Mouse (Mus musculus) heart, adult 9 months (tissue): ENCODE measurements at regions not wholly inside any gene's neighbourhood (a gene's known extent, or its start where the extent isn't known, plus 50 kb on each side); places are given as distances from the start of the nearest gene placed in this dataset.

Experiments
- DNase-seq, 2 experiments: peaks; one replicate each; pipeline ENCODE4 v3.0.0; 2022; ENCODE audit warnings: low spot score in 2 of 2

DNA sequence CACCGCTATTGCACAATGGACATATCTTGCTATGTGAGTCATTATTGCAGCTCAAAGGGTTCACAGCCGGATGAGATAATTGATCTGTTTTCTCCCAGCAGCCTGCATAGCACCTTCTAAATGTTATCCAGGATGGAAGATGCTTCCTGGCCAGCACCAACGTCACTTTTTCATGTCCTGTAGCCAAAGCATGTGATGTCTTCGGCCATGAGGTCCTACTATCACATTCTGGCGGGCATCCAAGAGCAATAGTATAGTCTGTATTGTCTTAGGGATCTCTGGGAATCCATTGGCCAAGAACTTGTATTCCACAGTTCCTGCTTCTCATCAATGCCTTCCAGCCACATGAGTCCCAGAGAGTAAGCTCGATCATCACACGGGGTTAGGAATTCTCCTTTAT, 70.6 kb downstream of the Npy start:
- no peak for DNase-seq

DNA sequence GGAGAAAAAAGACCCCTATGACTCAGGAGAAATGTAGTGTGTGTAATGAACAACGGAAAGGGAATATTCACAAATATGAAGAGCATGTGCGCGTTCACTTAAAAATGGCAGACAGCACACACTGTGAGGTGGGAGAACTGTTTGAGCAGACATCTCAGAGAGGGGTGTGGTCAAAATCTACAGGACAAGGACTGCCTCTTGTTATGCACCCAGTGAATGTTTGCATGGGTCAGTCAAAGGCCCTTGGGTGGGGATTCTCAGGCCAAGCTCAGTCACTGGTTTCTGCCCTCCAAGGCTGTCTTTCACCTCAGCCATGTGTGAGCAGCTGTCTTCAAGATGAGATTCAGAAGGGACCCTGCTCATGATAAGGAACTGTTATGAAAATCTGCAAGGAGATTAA, 76.6 kb downstream of the Npy start:
- DNase-seq = no peak

DNA sequence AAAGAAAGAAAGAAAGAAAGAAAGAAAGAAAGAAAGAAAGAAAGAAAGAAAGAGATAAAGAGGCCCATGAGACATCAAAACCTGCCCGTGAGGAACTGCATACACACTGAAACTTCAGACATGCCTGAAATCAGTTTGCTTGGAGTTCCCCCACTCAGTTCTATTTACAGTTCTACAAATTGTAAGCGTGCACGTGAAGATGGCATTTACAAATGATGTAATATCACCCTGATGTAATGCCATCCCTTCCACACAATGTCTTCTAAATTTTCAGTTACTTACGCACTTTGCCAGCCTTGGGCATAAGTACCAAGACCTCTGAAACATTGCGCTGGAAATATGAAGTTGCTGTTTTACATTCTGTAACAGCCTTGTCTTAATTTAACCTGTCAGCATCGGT, 79.0 kb downstream of the Npy start:
- DNase-seq = no peak

DNA sequence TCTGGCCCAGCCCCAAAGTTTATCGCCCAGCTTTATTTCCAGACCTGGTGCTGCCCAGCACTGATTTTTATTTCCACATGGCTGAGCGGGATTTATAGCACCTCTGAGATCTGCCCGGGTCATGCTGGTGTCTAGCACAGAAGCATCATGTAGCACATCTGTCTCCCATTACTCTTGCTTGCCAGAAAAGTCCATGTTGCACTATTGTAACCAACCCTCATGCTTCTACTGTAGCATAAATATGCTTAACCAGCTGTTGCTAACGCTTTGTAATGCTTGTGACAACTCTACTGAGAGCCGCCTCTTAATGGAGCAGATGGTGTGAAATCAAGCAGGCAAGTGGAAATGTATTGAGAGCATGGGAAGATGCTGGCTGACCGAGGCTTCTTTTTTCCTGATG, 81.5 kb downstream of the Npy start:
- no peak for DNase-seq

DNA sequence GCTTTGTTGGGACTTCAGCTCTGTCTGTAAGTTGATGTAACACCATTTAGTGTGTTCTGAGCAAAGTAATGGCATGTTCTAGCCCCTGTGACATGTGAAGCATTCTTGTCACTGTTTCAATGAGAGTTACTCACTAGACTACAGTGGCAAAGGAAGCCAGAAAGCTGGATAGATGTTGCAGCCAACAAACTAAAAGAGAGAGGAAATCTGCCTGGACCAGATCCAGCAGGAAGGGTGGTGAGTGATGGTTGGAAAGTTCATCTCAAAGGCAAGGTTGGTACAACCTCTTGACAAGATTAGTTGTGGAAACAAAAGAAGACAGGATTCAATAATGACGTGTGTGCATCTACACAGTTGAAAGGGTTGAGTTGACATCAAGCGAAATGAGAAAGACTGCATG, 83.9 kb downstream of the Npy start:
- no peak for DNase-seq

DNA sequence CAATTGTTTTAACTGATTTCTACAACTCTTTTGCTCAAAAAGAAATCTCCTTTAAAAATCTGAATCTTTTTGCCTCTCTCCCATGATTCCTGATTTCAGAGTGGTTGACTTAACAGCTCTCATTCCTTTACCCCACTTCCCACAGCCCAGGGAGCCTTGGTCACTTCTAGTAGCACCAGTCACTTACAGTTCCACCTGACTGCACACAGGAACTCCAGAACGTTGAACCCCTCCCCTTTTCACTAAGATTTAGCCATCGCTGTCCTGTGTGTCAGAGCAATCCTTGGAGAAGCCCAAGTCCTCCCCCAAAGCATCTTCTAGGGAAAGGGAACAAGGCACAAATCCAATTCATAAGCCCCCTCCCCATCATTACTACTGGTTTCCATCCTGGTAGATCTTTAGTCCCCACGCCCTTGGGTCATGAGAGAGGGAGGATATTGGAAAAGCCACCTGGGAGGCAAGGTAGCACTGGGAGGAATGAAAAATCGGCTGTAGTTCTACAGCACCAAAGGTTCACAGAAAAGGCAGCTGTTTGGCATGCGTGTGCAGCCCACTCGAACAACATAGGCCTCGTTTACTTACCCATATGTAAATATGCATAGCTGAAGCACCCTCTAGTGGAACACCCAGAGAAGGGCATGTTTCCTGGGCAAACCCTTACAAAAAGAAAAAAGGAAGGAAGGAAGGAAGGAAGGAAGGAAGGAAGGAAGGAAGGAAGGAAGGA, 96.7 kb downstream of the Npy start:
- no peak for DNase-seq

DNA sequence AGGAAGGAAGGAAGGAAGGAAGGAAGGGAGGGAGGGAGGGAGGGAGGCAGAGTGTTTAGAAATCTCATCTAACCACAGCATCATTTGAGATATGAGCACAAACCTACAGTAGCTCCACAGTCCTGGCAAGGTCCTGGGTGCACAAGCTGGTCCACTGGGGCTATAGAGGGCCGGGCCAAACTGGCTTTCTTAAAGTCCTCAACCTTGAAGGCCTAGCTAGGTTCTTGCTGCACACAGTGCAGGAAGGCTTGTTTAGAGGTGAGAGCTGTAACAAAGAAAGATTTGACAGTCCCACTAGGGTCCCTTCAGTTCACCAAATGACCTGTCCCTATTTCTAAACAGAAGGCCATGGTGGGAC, 97.3 kb downstream of the Npy start:
- no peak for DNase-seq

DNA sequence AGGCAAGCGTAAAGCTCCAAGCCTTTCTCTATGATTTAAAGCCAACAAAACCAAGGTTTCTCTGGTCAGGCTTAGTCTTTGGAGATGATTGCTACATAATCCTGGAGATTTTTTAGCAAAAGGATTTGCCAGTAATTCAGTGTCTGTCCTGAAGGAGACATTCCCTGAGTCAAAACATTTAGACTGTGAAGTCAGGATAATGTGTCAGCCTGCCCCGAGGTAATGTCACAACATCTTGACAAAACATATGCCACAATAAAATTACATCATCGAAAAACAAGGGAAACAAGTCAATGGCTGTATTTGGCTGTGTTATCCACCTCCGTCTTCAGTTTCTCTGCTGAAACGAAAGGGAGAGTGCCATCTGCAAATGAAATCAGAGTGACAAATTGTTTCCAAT, 101.8 kb downstream of the Npy start:
- DNase-seq = no peak

DNA sequence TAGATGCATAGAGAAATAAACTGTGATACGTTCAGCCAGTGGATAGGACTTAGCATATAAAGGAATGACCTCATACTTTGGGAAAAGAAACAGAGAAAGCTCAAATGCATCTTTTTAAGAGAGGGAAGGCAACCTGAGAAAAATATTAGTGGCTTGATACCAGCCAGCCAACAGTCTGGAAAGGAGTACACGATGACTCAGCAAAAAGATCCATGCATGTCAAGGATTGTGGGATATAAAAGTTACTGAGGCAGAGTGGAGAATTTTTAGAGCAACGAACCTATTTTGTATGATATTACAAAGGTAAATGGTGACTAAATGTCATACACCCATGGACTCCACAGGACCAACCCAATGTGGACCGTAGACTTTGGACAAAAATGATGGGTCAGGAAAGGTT, 105.6 kb downstream of the Npy start:
- DNase-seq = no peak

DNA sequence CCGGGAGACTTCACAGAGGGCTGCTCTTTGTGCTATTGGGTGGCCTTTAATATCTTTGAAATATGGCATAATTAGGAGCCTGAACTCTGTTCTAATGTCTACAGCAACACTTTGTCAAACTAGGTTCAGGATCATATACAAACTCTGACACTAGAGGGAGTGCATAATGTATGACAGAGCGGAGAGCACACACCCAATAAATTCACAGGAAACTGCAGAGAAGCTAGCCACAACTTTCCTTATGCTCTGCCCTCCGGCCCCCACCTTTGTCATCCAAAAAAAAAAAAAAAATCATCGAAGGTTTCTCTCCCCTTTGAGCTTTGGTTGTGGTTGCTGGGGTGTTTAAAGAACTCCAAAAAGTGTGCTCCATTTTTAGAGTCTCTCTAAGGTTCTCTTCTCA, 107.6 kb downstream of the Npy start:
- no peak for DNase-seq

DNA sequence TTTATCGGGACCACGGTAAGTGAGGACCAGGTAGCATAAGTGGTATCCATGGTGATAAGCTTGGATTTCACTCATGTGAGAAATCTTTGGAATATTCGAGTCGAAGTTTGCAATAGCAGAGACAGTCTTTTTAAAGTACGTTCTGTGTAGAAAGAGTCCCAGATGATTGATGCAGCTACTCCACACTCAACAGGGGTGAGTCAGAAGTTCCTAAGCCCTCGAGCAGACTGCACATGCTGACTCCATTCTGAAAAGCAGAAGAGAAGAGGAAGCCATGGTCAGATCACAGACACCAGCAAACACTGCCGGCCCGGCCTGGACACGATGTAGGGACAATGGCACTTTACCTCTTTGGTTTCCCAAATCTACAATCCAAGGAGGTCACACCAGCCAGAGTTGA, 120.6 kb downstream of the Npy start:
- DNase-seq = no peak

DNA sequence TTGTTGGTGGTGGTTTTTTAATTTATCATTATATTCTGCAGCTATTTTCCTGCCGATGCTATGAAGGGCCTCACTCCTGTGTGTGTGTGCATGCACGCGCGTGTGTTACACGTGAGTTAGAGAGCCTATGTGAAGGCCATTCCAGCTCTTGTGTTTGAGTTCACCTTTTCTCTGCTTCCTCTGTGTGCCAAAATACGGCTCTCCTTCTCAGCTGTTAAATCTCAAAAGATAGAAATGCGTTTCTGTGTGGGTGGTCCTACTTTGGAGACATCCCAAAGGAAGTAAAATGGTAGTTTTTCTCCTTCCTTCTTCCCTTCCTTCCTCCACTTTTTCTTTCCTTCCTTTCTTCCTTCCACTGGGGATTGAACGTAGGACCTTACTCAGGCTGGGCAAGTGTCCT, 136.4 kb downstream of the Npy start:
- no peak for DNase-seq

DNA sequence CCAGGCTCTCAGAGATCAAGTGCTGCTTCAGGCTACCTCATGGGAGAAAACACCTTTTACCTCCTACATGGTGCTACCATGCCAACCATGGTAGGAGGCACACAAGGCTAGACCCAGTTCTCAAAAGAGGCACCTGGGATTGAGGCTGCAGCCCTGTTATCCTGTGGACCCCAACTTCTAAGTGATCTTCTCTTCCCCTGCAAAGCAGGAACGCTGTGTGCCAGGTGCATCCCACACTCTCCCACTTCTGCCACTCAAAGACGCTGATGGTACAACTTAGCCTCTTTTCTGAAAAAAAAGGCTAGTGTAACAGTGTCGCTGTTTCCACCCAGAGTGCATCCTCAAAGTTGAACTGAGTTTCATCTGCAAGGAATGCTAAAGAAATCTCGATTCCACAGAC, 138.7 kb downstream of the Npy start:
- no peak for DNase-seq

DNA sequence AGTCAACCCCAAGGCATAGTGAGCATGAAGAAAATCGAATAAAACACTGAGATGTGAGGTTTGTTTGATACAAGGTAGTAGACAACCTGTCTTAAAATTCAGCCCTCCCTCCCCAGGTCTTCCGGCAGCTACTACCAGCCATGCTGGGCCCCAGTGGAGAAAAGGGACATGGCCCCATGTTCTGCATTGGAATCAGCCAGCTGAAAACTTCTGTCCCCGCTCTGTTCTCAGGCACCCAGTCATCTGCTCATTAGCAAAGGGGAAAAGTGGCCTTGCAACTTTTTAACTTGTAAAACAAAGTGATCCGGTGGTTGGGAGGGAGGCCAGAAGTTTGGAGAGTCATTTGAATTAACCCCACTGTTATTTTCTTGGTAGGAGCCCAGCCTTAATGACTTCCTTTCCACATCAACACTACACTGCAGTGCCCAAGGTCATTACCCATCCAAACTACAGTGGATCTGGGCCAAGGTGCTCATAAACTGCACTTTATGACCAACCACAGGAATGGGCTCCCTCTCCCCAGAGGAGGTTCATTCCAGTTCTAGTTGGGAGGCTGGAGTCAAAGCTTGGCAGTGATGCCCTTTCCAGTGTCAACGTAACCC, 143.5 kb downstream of the Npy start:
- DNase-seq = no peak

DNA sequence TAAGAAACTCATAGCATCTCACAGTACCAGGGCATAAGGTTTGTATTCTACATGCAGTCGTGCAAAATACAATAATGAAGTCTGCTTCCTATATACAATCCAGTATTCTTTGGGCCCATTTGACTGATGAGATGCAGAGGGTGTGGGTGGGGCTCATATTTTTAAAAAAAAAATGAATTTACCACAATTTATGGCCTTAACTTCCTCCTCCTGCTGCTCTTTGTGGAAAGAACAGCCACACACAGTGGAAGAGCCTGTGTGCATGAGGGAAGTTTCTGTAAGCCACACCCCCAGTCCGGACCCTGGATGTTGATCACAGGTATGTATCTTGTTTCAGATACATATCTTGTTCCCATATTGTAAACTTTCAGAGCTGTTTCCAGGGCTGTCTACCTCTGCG, 143.5 kb upstream of the Mpp6 start:
- DNase-seq = no peak

DNA sequence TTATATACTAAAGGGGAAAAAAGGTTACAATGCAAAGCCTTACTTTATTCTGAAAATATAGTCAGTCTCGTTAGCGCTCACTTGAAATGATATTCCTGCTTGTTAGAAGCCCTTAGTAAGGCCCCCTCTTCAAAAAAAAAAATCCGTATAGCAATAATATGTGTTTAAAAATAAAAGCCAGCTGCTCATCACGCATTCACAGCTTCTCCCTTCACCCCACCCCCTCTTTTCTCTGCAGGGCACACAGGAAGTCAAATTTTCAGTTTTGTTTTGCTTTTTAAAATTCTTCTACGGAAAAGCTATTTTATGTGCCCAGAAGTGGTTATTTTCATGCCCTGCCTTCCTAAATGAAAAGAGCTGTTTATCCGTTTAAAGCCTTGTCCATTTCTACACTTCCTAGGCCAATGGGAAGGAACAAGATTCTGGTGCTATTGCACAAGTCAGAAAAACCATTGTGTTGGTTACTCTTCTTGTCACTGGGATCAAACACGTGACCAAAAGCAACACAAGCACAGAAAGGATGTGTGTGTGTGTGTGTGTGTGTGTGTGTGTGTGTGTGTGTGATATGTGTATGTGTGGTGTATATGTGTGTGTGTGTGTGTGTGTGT, 136.7 kb upstream of the Mpp6 start:
- no peak for DNase-seq

DNA sequence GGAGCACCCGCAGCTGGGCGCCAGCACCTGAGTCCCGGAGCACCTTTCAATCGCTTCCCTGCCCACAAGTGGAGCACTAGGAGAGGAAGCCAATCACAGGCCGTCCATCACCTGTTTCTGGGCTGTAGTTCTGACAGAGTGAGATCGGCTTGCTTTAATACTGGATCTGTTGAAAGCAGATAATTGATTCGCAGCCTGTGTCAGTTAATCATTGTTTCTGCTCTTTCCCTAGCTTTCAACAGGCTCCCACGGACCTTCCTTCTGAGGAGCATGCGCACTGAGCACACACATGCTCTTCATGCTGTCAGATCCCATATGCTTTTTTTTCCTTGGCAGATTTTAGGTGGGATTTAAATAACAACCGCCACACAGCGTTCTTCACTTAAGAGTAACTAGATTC, 132.3 kb upstream of the Mpp6 start:
- DNase-seq = no peak

DNA sequence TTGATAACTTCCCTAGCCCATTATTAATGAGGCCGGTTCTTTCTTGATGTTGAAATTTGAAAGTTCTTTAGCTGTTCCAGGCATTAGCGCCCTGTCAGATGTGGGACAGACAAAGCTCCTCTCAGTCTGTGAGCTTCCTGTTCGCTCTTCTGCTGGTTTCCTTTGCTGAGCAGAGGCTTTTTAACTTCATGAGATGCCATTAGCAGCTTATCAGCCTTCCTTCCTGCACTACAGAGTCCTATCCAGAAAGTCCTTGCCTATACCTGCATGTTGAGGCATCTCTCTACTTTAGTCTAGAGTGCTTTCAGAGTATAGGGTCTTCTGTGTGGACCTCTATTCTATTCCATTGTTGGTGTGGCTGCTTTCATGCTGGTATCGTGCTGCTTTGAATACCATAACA, 126.3 kb upstream of the Mpp6 start:
- DNase-seq = no peak

DNA sequence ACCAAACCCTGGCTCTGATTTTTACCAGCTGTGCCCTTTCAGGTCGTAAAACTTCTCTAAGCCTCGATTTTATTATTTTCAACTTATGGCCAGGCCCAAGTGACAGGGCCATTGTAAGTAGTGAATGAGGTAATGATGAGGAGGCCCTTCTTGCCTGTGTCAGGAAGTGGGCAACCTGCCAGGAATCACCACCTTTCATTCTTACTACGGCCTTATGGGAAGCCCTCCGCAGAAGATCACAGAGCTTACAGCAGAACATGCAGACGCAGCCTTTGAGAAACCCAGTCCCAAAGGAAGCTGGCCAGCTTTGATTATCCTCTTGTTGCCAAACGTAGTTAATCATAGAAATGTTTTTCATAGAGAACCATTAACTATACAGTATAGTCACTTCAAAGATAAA, 124.9 kb upstream of the Mpp6 start:
- no peak for DNase-seq

DNA sequence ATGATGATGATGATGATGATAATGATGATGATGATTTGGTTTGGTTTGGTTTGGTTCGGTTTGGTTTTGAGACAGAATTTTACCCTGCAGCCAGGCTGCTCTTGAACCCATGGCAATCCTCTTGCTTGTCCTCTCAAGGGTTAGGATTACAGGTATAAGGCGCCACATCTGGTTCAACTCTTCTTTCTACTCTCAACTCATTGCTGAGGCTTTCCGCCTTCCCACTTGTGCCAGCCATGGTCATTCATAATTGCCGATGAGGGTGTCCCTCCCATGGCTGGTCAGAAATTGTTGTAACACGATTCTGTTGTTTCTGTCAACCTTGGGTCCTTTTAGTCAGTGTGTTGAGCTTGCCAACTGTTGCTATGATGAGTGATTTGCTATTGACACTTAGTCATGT, 122.9 kb upstream of the Mpp6 start:
- DNase-seq = no peak

DNA sequence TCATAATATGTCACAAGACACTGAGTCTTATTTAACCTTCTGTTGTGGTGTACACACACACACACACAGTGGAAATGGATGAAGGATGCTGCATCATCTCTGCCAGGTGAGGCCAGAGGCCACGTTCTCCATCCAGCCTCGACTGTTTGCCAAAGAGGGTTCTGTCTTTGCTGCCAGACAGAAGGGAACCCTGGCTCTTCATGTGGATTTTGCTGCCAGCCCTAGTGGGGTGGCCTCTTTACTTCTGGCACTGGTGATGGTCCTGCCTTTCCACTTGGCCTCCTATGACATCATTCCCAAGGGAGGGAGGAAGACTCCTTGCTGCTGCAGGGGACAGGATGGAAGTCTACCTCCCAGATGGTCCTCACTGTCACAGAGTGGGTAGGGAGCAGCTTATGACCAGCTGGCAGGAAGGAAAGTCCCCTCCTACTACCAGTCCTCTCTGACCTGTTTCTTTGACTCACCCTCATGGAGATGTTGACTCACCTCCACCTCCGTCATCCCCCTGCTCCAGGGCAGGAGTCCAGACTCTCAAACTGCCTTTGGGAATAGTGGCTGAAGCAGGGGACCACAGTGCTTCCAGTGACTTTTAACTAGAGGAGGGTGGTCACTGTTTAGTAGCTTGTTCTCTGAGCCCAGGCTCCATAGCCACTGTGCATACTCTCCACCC, 122.4 kb upstream of the Mpp6 start:
- no peak for DNase-seq

DNA sequence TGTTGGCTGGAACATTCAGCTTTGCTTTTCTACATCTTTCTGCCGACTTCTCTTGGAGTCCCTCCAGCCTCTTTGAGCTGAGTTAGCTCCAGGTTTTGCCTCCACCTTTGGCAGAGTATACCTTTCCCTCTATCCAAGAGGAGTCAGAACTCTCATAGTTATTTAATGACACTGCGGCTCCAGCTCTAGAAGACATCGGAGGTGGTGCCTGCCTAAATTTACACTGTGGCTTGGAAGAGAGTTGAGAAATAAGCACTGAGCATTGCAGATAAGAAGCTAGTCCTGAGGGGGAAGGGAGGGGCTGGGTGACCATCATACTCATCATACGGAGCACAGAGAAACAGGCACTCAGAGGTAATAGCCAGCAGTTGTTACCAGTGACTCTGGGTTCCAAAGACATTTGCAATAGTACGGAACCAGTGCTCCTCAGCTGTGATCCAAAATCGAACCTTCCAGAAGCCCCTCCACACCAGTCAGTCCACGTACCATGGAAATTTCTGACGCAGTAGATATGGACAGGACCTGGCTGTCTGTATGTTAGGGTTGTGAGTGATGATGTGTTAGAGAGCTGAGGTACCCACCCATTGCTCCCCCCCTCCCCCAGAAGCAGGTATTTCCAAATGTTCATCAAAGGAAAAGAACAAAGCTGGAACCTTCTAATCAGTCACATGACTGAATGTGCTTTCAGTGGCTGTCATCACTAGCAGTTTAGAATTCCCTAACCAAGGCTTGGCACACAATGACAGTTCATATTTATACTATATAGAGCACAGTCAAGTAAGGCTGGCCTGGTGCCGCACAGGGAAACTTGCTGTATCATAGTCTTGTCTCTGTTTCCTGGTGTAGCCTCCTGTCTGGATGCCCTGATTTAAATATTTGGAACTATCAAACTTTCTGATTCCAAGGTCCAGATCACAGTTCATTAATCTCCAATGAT, 120.2 kb upstream of the Mpp6 start:
- peak in 1 of 2 experiments; percentile 2 for DNase-seq
